Mouse (Mus musculus) liver, embryonic 14.5 days (tissue): ENCODE data around the gene Fmo2. TPM values are rescaled to one million over a fixed set of nuclear protein-coding genes. Genes with fewer than 3 reads are reported as not detected.

Experiments used
- ATAC-seq: fragments of 200-750 bp; cut with Nextera tagmentation; 2 replicates; pipeline ENCODE4 v1.8.0; 2017; ENCODE audit warnings: moderate number of reproducible peaks, mild to moderate bottlenecking, moderate library complexity; ENCODE audit not compliant: insufficient read depth
- DNase-seq, 3 experiments: peaks; one replicate each; pipeline ENCODE4 v3.0.0-alpha.2; 2012 to 2013; ENCODE audit warnings: low read depth in 3 of 3, low spot score in 3 of 3
- H3K27ac ChIP-seq: fragments of 300-500 bp; sonication (generic); 2 replicates; pipeline ENCODE4 v1.5.1; 2014; ENCODE audit warnings: moderate library complexity, mild to moderate bottlenecking, control low read depth, inconsistent platforms
- H3K27me3 ChIP-seq: fragments of 300-500 bp; sonication (generic); 2 replicates; pipeline ENCODE4 v1.6.1; 2014; ENCODE audit warnings: mild to moderate bottlenecking, low read length, moderate library complexity; ENCODE audit not compliant: control insufficient read depth, insufficient read depth
- H3K36me3 ChIP-seq: fragments of 300-500 bp; sonication (generic); replicated peaks from 2 replicates; pipeline ENCODE4 v1.6.1; 2014; ENCODE audit warnings: low read depth; ENCODE audit not compliant: control insufficient read depth, insufficient read depth
- H3K4me1 ChIP-seq, 2 experiments: fragments of 200-500 bp in 1 of 2; fragments of 300-500 bp in 1 of 2; sonication (generic) in 1 of 2; replicated peaks; 2 replicates each; pipeline ENCODE4 v1.6.1; 2012 to 2014; ENCODE audit warnings: antibody characterized with exemption in 1 of 2, inconsistent platforms in 1 of 2, low read length in 1 of 2; ENCODE audit not compliant: control insufficient read depth in 2 of 2, insufficient read depth in 2 of 2
- H3K4me2 ChIP-seq: fragments of 300-500 bp; sonication (generic); 2 replicates; pipeline ENCODE4 v1.6.1; 2014; ENCODE audit warnings: low read depth, mild to moderate bottlenecking, control low read depth, moderate library complexity
- H3K4me3 ChIP-seq, 2 experiments: fragments of 200-500 bp in 1 of 2; fragments of 300-500 bp in 1 of 2; sonication (generic) in 1 of 2; 2 replicates each; pipeline ENCODE4 v1.5.1; 2012 to 2014; ENCODE audit warnings: low read depth in 2 of 2, low read length in 2 of 2, mild to moderate bottlenecking in 2 of 2, control low read depth in 1 of 2, inconsistent platforms in 1 of 2, moderate library complexity in 1 of 2; ENCODE audit not compliant: insufficient read depth in 1 of 2
- H3K9ac ChIP-seq: fragments of 300-500 bp; sonication (generic); replicated peaks from 2 replicates; pipeline ENCODE4 v1.6.1; 2014; ENCODE audit warnings: mild to moderate bottlenecking, control low read depth, moderate library complexity
- H3K9me3 ChIP-seq: fragments of 300-500 bp; sonication (generic); 2 replicates; pipeline ENCODE4 v1.6.1; 2016; ENCODE audit warnings: low read length, mixed read lengths; ENCODE audit not compliant: control insufficient read depth
- CTCF ChIP-seq: IDR thresholded peaks from 2 replicates; pipeline ENCODE4 v1.5.1; 2016; ENCODE audit warnings: antibody characterized with exemption, low read depth, control low read depth
- EP300 ChIP-seq: IDR thresholded peaks from 2 replicates; pipeline ENCODE4 v1.6.1; 2016; ENCODE audit warnings: antibody characterized with exemption, low read depth
- WGBS: fragments of 180-500 bp; shearing (Covaris S2); extraction: QIAGEN DNeasy Blood & Tissue Kit; methylation state at CpG from one replicate; pipeline ENCODE4 v1.1.7; 2014; ENCODE audit not compliant: insufficient replicate concordance; 5-methylcytosine and 5-hydroxymethylcytosine counted together
- polyA plus RNA-seq, 2 experiments: library from polyadenylated mRNA; depleted of rRNA in 1 of 2; stranded (reverse) in 1 of 2; unstranded in 1 of 2; fragments of >200 nt; fragmentation: Nextera tagmentation in 1 of 2; extraction: Ambion mirVana in 1 of 2; gene quantifications; 2 replicates each; pipeline versions ENCODE4 v1.2.1 to v1.2.3; 2012 to 2014

Fmo2 gene
- polyA plus RNA-seq (2012; rRNA removed) (0.02 and 0.08 TPM in 2 replicates), polyA plus RNA-seq (2014; fragmentation: Nextera tagmentation; extraction: Ambion mirVana) (0.27 TPM in 1 of 2 replicates, not detected in the other)

DNA sequence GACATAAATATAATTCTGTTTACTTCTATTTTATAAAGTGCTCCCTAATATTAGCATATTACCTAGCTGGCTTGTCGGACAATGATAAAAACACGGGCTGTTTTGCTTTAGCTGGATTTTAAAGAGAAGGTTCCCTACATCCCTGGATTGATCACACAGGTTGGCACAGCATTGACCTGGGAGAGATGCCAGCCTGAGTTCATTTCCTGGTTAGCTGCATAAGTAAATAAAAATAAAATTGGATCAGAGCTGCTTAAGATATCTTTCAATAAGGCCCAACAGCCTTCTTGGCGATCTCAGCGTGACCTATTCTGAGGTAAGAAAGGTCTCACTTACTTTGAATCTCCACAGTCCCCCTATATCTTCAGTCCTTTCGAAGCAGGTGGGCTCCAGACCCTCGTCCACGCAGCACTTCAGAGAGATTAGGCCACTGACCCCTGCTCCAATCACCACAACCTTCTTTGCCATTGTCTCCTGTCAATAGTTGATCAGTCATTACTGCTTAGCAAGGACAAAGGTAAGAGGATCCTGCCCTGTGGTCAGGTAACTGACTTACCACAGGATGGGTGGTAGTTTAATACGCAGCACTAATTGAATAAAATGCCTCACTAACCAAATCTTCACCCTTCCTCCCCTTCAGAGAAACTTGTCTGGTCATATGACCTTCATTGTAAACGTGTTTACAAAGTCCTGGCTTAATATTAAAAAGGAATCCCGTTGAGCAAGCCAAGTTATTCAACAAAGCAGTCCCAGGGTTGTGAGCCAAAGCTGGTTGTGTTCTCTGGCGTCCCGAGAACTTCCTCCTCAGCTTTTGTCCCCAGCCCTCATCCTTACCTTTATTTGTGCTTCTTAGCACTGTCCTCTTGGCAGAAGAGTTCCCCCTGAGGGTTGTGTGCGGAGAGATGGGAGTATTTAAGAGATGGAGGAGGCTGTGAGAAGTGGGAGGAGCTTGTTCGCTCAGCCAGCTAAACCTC is at the start of gene Fmo2:
Fmo2 (minus strand) TSS at position 889 of the 974 bp plus-strand sequence.
- Histone ChIP-seq H3K9me3 (no peaks in the 10 kb centered on the region), H3K36me3 (no peaks in the 10 kb centered on the region), H3K4me2 (no peak within 1 kb of the TSS), H3K4me3 (no peak within 1 kb of the TSS), H3K4me1 (no peaks in the 10 kb centered on the region), H3K27ac (no peak within 1 kb of the TSS), H3K27me3 (no peaks in the 10 kb centered on the region), H3K9ac (no peak within 1 kb of the TSS)
- DNase-seq (no peak), ATAC-seq (no peak)
- no peak for TF ChIP-seq CTCF
- WGBS = 55% methylated on average over 14 of the region's 14 CpGs

DNA sequence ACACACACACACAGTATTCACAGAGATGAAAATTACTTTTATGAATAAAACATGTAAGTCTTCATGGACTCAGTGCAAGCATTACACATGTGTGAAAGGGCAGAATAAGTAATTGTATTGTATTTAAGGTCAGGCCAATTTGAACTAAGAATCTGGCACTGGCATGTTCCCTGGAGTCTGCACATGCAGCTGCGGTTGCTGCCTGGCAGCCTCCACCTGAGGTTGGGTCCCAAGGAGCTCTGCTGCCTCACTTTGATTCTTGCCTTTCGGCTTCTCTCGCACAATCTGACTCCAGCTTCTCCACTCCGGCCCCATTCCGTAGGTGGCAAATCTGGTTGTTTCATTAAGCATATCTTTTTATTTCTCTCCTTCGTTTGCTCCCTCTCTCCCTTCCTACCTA is 49.4 kb upstream of the Fmo2 start:
- H3K4me1 ChIP-seq = no peaks in the 10 kb centered on the region
- no peak overlapping the region for H3K27ac ChIP-seq
- ATAC-seq (no peak), DNase-seq (no peak)
- no peak overlapping the region for H3K4me2 ChIP-seq
- no peak for TF ChIP-seq EP300
- TF ChIP-seq CTCF = no peak
- 65% methylated on average over 6 of the region's 6 CpGs for WGBS
- no peak overlapping the region for H3K4me3 ChIP-seq
- H3K27me3 ChIP-seq = no peaks in the 10 kb centered on the region
- H3K9me3 ChIP-seq = no peaks in the 10 kb centered on the region
- no peak overlapping the region for H3K9ac ChIP-seq
- no peaks in the 10 kb centered on the region for H3K36me3 ChIP-seq

DNA sequence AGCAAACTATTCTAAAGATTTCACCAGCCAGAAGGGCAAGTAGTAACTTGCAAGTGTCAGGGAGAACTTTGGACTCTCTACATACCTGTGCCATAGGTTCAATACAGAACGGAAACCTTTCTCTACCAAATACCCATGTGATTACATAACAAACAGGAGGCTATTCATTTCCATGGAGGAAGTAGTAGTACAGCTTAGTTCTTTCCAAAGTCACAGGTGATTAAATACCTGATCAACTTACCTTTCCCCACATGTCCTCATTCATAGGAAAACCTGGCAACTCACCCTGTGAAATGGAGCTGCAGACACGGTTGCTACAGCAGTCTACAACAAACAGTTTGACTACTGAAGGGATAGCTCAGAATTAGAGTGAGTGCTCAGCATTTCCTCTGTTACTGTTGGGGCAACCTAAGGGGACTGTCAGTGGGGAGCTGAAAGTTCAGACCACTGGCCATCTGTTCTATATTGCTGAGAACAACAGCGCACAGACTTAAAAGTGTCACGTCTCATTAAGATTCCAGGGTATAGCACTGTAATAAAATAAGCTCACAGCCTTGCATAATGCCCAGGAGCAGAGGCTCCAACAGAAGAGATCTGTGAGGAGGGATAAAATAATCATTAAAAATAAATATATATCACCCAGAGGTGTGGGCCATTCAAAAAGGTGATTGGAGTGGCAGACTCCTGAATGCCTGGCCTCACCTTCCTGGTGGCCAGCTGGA is 48.5 kb upstream of the Fmo2 start:
- ATAC-seq (no peak), DNase-seq (no peak)
- TF ChIP-seq CTCF (no peak), EP300 (no peak)
- 66% methylated on average over 4 of the region's 4 CpGs for WGBS
- no peak overlapping the region for H3K4me3 ChIP-seq
- H3K27me3 ChIP-seq = no peaks in the 10 kb centered on the region
- no peak overlapping the region for H3K9ac ChIP-seq
- H3K36me3 ChIP-seq = no peaks in the 10 kb centered on the region
- no peak overlapping the region for H3K27ac ChIP-seq
- H3K4me1 ChIP-seq = no peaks in the 10 kb centered on the region
- no peaks in the 10 kb centered on the region for H3K9me3 ChIP-seq
- H3K4me2 ChIP-seq = no peak overlapping the region

DNA sequence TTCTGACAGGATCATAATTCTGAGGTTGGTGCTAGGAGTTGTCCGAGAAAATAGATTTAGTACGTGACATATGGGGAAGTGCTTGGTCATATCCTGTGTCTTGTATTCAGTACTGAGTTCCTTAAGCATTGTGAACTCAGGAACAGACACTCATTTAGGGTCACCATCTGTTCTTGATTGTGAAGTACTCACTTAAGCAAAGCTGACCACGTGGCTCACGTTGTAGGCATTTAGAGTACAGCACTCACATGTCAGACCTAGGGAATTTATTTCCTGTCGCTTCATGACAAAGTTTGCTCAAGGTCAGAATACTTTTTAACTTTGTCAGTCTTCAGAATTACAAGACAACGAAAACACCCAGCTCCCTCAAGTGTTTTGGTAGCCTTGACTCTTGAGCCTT is 45.2 kb upstream of the Fmo2 start:
- Histone ChIP-seq H3K36me3 (no peaks in the 10 kb centered on the region), H3K9ac (no peak overlapping the region), H3K4me3 (no peak overlapping the region), H3K9me3 (no peaks in the 10 kb centered on the region), H3K4me2 (no peak overlapping the region), H3K4me1 (no peaks in the 10 kb centered on the region), H3K27me3 (no peaks in the 10 kb centered on the region), H3K27ac (no peak overlapping the region)
- ATAC-seq = peak; percentile 47; the same call in 1 of the 2 replicates
- TF ChIP-seq CTCF (no peak), EP300 (no peak)
- 26% methylated on average over 6 of the region's 6 CpGs for WGBS
- no peak for DNase-seq
